Mouse (Mus musculus) adrenal gland (tissue): ENCODE results near the gene Bbs10.

Source experiments
- intact Hi-C: fragments of 180-260 bp; cut with DNase I; formaldehyde crosslinking; loops from one replicate; pipeline ENCODE4 v1.15.1; 2025
- long read RNA-seq, 2 experiments: library from polyadenylated mRNA; unstranded; transcript quantifications; one replicate each; pipeline ENCODE4 v2.0.0; 2020; ENCODE audit warnings: borderline replicate concordance in 1 of 2; ENCODE audit not compliant: insufficient replicate concordance in 1 of 2

Bbs10 gene
- long read RNA-seq, experiment 1, partial matches to known transcripts, result 0 of 2 reads
- long read RNA-seq, experiment 1, other reads (novel, unspliced or antisense), result 0 of 2 reads
- long read RNA-seq, experiment 2, partial matches to known transcripts, result 0 of 2 reads
- long read RNA-seq, experiment 2, other reads (novel, unspliced or antisense), result 0 of 2 reads

DNA sequence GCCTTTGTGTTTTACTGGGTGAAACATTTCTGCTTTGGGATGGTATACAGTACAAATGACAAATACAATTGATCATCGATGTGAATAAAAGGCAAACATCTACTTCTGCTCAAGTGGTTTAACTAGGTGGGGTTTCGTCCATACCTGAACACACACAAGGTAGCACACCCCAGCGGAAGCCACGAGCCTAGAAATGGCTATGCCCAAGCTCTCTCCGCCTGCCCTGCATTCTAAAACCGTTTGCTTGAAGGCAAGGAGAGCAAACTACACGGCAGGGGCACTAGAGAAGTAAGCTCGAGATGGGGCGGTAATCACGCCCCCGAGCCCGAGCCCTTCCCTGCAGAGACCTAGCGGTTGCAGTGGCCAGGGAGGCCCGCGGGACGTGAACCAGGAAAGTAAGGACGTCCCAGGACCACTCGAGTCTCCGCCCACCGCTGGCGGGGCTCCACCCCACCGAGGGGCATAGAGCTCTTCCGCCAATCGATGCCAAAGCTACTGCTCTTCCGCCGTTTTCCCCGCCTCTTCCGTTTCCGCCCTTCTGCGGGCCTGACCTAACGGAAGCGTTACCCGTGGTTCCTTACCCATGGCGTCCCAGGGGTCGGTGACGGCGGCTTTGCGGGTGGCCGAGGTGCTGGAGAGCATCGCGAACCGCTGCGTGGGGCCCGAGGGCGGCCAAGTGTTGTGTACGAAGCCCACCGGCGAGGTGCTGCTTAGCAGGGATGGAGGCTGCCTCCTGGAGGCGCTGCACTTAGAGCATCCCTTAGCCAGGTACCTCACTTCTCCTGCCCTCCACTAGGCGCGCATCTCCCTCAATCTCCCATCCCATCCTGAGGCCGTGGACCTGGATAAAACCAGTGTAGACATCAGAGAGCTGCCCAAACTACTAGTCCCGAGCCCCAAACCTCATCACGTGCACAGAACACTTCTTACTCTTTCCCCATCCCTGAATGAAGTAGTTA is at the start of gene Bbs10:
Gene Bbs10 (plus strand): TSS at position 540 of the 959 bp plus-strand sequence.
- intact Hi-C loops, result loop anchor here (10.0 kb wide), 1 partner anchor 176 kb away; the partner anchor contains the start of gene Nap1l1

DNA sequence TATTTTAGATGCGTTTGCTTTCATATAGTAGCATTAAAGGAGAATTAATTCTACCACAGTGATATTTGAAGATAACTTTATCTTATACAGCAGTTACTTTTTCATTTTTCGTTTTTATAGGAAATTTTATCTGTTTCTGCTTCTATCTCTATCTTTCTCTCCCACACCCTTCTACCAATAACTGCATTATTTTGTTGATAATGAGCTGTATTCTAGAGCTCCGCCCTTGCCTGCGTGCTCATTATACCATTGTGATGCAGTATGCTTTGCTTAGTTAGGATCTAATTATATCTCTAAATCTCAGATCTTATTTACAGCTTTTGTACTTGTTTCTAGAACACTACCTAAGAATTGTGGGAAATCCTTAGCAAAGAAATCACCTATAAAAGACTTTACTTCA is 48.3 kb upstream of the Bbs10 start:
- intact Hi-C loops, result no loop called here

DNA sequence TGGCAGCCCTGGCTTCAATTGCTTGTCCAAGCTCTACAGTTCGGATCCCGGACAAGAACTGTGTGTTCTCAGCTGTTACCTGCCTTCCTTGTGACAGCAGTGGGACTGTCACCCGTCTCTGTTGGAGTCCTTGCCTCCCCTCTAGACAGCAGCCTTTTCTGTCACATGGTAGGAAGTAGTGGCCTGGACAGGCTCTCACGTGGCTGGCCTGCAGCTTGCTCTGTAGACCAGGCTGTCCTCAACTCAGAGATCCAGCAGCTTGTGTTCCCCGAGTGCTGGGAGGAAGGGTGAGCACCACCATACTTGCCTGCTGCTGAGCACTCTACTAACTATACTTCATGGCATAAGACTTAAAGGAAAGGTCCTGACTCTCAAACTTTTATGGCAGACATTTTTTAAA is 46.8 kb upstream of the Bbs10 start:
- intact Hi-C loops, result no loop called here

DNA sequence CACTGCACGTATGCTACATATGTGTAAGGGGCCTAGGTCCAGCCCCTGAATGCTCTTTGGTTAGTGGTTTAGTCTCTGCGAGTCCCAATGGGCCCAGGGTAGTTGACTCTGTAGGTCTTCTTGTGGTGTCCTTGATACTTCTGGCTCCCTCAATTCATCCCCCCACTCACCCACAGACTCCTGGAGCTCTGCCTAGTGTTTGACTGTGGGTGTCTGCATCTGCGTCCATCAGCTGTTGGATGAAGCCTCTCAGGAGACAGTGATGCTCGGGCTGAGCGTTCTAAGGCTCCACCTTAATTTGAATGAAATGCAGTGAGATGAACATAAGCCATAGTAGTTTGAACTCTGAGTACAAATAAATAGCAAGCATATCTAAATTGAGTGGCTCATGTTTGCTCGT is 43.3 kb upstream of the Bbs10 start:
- intact Hi-C loops, result no loop called here

DNA sequence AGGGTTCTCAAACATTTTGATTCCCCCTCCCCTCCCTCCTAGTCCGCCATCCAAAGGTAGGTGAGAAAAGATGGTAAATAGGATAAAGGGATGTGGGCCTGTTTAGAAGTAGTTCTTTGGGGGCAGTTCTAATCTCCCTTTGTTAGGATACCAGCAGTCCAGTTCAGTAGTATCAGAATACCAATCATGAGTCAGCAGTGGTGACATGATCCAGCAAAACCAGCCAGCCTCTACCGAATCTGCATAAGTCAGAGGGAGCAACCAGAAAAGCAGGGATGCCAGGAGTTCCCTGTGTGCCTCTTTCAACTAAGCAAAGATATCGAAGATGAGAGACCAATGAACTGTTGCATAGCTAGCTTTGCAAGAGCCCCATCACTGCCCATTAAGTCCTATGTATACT is 42.3 kb upstream of the Bbs10 start:
- intact Hi-C loops, result no loop called here

DNA sequence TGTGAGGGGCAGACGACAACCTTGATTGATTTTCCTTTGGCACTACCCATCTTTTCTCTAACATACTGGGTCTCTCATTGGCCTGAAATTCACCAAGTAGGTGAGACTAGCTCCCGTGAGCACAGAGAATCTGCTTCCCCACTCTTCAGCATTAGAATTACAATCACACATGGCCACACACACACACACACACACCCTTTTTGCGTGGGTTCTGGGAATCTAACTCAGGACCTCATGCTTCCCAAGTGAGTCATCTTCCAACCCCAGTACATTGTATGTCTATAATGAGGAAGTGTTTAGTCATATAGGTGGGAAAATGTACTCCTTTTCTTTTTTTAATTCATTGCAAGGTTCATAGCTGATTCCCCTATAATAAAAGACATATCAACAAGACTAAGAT is 41.1 kb upstream of the Bbs10 start:
- intact Hi-C loops, result no loop called here

DNA sequence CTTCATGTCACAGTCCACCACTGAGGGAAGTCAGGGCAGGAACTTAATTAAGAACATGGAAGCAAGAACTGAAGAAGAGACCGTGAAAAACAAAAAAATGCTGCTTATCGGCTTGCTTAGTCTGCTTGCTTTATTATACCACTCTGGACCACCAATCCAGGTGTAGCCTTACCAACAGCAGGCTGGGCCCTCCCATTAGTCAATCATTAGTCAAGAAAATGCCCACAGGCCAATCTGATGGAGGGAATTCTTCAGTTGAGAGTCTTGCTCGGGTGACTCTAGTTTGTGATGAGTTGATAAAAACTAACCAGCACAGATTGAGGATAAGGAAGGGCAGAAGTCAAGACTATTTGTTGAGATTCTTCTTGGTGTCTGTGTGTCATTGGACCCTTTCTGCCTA is 40.2 kb upstream of the Bbs10 start:
- intact Hi-C loops, result no loop called here

DNA sequence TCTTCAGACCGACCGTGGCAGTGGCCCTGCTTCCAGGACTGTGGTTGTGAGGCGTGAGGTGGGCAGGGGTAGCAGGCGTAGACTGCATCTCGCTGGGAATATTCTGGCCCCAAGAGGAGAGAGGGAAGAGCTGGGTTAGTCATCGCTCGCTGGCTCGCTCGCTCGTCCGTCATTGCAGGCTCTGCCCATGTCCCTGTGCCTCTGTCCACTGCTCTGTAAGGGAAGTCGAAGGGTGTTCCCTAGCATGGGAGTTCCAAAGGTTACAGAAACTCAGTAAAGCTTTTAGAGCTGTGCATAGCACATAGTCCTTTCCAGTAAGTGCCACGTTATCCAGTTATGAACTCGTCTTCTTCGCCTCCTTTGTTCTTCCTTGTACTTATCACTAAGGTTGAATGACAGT is 26.8 kb upstream of the Bbs10 start:
- intact Hi-C loops, result no loop called here

DNA sequence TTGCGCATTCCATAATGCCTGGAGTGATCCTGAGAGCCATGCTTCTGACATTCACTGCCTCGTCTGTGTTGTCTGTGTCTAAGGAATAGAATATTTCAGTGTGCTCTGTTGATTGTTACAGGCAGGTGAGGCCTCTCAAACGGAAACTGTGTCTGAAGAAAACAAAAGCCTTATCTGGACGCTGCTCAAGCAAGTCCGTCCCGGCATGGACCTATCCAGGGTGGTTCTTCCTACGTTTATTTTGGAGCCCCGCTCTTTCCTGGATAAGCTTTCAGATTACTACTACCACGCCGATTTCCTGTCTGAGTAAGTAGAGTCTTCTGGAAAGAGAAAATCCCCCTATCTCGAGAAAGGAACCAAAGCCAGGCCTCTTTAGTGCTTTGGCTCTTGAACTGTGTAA is 25.6 kb upstream of the Bbs10 start:
- intact Hi-C loops, result no loop called here

DNA sequence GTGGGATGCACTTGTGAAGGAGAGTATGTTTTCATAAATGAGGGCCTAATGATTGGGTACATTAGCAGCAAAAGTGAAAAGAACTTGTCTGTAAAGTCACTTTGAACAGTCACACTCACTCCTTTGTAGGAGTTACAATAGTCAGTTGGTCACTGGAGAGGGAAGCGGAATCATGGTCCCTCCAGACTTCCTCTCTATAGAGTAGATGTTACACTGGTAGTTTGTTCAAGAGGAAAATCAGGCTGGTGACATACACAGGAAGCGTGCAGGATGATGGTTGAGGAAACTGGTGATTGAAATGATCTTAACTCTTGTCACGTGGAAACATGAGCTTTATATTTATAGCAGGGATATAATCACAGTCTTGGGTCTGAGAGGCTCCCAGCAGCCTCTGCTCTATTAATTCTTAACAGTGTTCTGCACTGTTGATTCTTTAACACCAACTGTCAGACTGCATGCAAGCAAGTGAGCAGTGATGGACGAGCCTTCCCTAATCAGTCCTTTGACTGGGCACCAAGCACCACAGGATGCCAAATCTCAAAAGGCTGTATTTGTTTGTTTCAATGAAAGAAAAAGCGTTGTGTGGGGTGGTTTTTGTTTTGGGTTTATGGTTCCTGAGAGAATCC is 24.9 kb upstream of the Bbs10 start:
- intact Hi-C loops, result no loop called here

DNA sequence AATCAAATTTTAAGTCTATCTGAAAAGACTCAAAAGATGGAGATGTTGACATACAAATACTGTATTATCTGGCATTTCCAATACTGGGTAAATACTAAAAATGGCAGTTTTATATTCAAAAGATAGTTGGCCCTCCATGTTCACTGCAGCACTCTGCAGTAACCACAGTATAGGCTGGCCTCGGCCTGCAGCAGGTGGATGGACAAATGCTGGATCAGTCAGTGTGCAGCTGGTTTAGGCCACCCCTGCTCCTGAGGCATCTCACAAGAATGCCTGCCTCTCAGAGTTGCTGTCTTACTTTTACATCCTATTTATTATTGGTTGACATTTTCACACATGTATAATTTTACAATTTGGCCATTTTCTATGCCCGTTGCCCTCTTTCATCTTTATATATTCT is 22.7 kb upstream of the Bbs10 start:
- intact Hi-C loops, result loop anchor here (5.0 kb wide), 1 partner anchor 49 kb away; no protein-coding TSS in a partner anchor

DNA sequence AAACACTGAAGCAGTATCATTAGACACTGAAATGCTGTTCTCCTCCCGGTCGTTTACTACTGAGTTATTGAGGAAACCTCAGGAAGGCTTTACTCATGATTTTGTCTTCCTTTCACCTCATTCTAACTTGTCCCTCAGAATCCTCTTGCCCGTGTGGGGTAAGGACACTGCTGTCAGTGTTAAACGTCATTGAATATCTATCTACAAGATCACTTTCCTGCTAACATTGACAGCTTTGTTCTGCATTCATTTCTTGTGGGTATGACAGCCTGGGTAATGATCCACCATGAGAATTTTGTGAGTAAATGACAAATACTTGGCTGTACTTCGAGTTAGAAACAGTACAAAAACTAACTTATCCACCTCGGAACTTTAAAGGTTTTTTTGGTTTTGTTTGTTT is 848 bp upstream of the Bbs10 start:
- intact Hi-C loops, result loop anchor here (10.0 kb wide), 1 partner anchor 177 kb away; the partner anchor contains the start of gene Nap1l1

DNA sequence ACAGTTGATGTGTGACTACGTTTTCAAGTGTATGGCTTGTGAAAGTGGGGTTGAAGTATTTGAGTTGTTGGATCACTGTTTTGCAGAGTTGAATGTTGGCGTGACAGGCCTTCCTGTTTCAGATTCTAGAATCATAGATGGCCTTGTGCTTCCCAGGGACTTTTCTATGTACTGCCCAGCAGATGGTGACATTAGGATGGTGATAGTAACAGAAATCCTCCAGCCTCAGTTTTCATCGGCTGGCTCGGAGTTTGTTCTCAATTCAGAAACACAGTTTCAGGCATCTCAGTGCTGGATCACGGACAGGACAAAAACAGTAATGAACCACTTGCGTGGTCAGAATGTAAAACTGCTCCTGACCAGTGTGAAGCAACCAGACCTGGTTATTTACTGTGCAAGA is 1.1 kb downstream of the Bbs10 start:
- intact Hi-C loops, result loop anchor here (10.0 kb wide), 1 partner anchor 175 kb away; the partner anchor contains the start of gene Nap1l1

DNA sequence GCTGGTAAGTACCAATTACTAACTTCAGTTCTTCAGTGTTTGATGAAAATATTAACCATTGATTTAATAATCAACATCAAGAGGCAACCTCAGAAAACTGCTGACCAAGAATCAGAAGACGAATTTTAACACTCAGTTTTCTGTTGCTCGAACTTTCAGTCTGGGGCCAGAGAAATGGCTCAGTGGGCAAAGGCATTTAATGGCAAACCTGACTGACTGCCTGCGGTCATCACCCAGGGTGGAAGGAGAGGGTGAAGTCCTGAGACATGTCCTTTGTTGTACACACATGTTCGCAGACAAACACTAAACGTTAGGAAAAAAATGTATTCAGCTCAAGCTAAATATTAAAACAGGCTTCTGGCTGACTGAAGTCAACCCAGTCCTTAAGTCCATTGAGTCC is 2.6 kb downstream of the Bbs10 start:
- intact Hi-C loops, result loop anchor here (5.0 kb wide), 2 partner anchors 191 to 656 kb away; no protein-coding TSS in a partner anchor

DNA sequence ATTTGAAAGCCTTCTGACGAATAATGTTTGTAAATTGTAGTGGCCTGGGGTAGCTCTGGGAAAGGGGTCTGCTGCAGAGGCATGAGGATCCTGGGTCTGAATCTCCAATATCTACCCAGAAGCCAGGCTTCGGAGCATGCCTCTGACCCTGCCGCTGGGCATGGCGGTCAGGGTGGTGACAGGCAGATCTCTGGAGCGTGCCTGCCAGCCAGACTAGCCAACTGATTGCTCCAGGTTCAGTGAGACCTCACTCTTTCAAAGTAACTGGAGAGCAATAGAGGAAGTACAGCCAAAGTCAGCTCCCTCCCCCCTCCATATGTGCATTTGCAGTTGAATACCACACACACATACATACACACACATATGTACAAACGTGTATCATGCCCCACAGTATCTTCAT is 4.0 kb downstream of the Bbs10 start:
- intact Hi-C loops, result loop anchor here (5.0 kb wide), 2 partner anchors 190 to 655 kb away; no protein-coding TSS in a partner anchor

DNA sequence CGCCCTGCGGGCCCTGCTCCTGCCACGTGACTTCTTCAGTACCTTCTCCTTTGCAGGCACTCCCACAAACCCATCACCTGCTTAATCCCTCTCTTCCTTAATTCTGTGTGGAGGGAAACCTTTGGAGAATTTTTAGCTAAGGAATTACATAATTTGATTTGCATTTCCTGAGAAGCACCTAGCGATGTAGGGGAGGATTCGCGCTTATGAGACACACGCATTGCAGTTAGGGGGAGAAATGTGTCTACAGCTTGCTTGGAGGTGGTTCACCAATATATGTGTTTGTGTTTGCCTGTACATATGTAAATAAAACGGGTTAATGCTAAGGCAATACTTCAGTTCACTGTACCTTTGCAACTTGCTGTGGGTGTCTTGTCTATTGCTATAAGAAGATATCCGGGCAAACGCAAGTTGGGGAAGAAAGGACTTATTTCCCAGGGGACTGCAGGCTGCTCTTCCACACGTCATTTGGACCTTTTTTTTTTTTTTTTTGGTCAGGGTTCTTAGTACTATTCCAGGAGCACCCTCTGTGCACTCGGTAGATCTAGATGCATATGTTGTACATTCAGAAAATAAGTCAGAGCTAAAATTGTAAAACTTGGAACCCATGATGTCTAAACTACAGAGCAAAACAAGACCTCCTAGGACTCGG is 10.5 kb downstream of the Bbs10 start:
- intact Hi-C loops, result no loop called here

DNA sequence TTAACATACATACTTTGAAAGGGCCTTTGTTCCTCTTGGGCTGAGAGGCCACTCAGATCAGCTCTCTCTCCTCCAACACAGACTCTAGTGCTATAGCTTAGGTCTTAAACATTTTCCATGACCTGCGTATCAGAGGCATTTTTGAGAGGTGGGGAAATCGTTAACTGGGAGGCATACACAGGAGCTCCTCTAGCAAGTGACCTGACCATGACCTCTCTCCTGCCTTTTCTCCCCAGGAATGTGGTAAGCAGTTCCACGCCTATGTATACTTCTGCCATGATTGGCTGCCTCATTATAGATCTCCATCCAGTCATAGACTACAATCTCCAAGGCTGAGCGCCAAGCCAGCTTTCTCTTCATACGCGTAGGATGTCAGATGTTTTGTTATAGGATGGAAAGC is 14.8 kb downstream of the Bbs10 start:
- intact Hi-C loops, result no loop called here

DNA sequence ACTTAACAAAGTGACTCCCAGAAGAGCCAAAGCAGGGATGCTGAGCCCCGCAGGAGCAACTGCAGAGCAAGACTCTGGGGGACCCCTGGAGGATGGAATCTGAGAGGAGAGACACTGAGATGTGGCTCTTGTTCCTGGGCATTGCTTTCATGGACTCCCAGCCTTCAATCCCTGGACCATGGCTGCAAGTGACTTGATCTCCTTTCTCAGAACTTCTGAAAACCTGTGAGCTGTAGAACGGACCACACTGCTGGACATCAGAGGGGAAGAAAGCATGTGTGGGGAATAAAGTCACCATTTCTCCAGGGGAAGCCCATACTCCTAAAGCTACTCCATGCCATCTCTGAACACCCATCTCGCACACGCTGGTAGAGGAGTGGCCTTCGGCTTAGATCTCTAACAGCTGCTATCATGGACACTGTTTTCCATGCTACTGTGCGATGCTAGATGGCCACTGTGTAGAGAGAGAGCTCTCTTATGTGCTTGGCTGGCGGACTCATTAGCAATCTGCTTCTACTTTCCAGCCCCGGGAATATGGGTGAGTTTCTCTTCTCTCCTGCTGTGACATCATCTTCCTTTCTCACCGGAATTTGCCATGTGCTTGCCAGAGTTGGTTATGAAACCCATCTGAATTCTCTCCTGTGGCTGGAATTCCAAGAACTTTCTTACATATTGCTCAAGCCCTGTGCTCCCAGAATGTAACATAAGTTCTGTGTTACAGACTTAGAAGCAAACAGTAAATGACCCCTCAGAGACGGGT is 16.3 kb downstream of the Bbs10 start:
- intact Hi-C loops, result no loop called here

DNA sequence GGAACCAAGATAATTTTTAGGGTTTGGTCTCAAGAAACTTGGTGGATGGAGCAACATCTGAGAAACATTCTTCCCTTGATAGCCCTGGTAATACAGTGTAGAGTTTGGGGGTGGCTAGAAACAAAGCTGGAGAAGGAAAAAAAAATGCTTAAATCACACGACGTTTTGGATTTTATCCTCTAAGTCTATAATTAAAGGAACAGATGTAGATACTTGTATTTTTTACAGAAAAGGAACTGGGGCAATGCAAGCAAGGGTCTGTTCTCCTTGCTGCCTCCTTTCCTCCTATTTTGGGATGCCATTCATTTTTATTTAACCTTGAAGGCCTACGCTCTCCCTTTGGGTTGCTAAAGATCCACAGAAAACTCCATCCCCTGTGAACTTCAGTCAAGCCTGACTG is 17.5 kb downstream of the Bbs10 start:
- intact Hi-C loops, result no loop called here

DNA sequence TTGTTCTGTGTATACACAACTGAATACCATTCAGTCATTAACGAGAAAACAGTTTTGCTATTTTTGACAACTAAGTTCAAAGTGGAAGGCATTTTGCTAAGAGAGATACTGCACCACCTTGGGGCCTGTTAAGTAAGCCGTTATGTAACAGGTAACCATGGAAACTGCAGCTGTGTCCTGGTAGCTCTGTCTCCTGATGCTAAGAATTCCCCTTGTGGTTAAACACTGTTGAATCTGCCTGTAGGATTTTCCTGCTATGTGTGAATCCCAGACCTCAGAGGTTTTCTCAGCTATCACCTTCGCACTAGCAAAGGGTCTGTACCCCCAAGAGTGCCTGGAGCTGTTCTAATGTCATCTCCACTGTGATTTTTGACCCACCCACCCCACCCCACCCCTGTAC is 19.5 kb downstream of the Bbs10 start:
- intact Hi-C loops, result no loop called here
